Mouse (Mus musculus) myocyte (in vitro differentiated cells): ENCODE results near the gene Exoc7.

Experiments used
- CEBPB ChIP-seq: IDR thresholded peaks from 2 replicates; pipeline ENCODE4 v1.6.1; 2011; ENCODE audit warnings: mild to moderate bottlenecking, moderate library complexity; ENCODE audit not compliant: poor library complexity, insufficient read depth, severe bottlenecking
- E2F4 ChIP-seq: IDR thresholded peaks from one replicate; pipeline ENCODE4 v1.6.1; 2011; ENCODE audit warnings: mild to moderate bottlenecking, control low read depth, moderate library complexity; ENCODE audit not compliant: insufficient read depth
- MAX ChIP-seq: IDR thresholded peaks from one replicate; pipeline ENCODE4 v1.6.1; 2011; ENCODE audit warnings: low read depth, mild to moderate bottlenecking, control low read depth
- MYOD1 ChIP-seq, 3 experiments: IDR thresholded peaks; one replicate each; pipeline ENCODE4 v1.6.1; 2011; ENCODE audit warnings: control low read depth in 2 of 3, low read depth in 2 of 3, mild to moderate bottlenecking in 2 of 3, moderate library complexity in 1 of 3; ENCODE audit not compliant: insufficient read length in 2 of 3, control insufficient read depth in 1 of 3
- MYOG ChIP-seq, 3 experiments: IDR thresholded peaks; one replicate each; pipeline ENCODE4 v1.6.1; 2011; ENCODE audit warnings: control low read depth in 2 of 3, low read depth in 2 of 3, mild to moderate bottlenecking in 2 of 3; ENCODE audit not compliant: insufficient read length in 2 of 3, control insufficient read depth in 1 of 3, insufficient read depth in 1 of 3
- POLR2A ChIP-seq: IDR thresholded peaks from one replicate; pipeline ENCODE4 v1.6.1; 2011; ENCODE audit warnings: low read depth, mild to moderate bottlenecking, control low read depth, moderate library complexity; ENCODE audit not compliant: insufficient read length
- POLR2AphosphoS2 ChIP-seq: IDR thresholded peaks from one replicate; pipeline ENCODE4 v1.6.1; 2011; ENCODE audit warnings: low read depth, control low read depth; ENCODE audit not compliant: insufficient read length
- REST ChIP-seq: IDR thresholded peaks from one replicate; pipeline ENCODE4 v1.6.1; 2011; ENCODE audit warnings: mild to moderate bottlenecking, control low read depth, moderate library complexity; ENCODE audit not compliant: insufficient read depth, insufficient read length
- TCF12 ChIP-seq: IDR thresholded peaks from one replicate; pipeline ENCODE4 v1.6.1; 2011; ENCODE audit warnings: mild to moderate bottlenecking, control low read depth; ENCODE audit not compliant: poor library complexity, insufficient read depth, severe bottlenecking
- TCF3 ChIP-seq: IDR thresholded peaks from one replicate; pipeline ENCODE4 v1.6.1; 2011; ENCODE audit warnings: low read depth, control low read depth; ENCODE audit not compliant: insufficient read length
- USF1 ChIP-seq: IDR thresholded peaks from one replicate; pipeline ENCODE4 v1.6.1; 2011; ENCODE audit warnings: low read depth, mild to moderate bottlenecking, control low read depth, moderate library complexity

- no peak for TF ChIP-seq POLR2A
- TF ChIP-seq USF1, result no peak
- TF ChIP-seq POLR2AphosphoS2, result no peak
- TF ChIP-seq CEBPB, result no peak
- no peak for TF ChIP-seq TCF3
- TF ChIP-seq MAX, result no peak
- no peak for TF ChIP-seq TCF12
- no peak for TF ChIP-seq E2F4
- no peak for TF ChIP-seq MYOD1 (IDR thresholded peaks at IDR 0.05; ENCODE audit: control insufficient read depth in 1 of 3, insufficient read length in 2 of 3, low read depth in 2 of 3)
- TF ChIP-seq MYOG (IDR thresholded peaks at IDR 0.05; ENCODE audit: control insufficient read depth in 1 of 3, insufficient read depth in 1 of 3, insufficient read length in 2 of 3, low read depth in 2 of 3), result no peak
- TF ChIP-seq REST, result no peak
Measured at GRCm38 (mm10) chr11:116337000-116337399, 30.0 kb upstream of the Exoc7 start.
